Mouse (Mus musculus) CH12.LX (cell line): ENCODE results near the gene Nos1ap.

Experiments
- CTCF ChIP-seq, 2 experiments: IDR thresholded peaks in 1 of 2; conservative IDR thresholded peaks in 1 of 2; 2 replicates each; pipeline ENCODE4 v1.5.1; 2011 to 2012; ENCODE audit warnings: low read depth in 2 of 2, low read length in 2 of 2, improper control_type of control experiment in 1 of 2, inconsistent platforms in 1 of 2, mild to moderate bottlenecking in 1 of 2, moderate library complexity in 1 of 2
- EP300 ChIP-seq: IDR thresholded peaks from 2 replicates; pipeline ENCODE4 v1.6.1; 2011; ENCODE audit warnings: low read length, improper control_type of control experiment
- KAT2A ChIP-seq: IDR thresholded peaks from 2 replicates; pipeline ENCODE4 v1.6.1; 2012; ENCODE audit warnings: low read length, improper control_type of control experiment, inconsistent platforms; ENCODE audit not compliant: insufficient replicate concordance
- MAFK ChIP-seq: IDR thresholded peaks from 2 replicates; pipeline ENCODE4 v1.6.1; 2011; ENCODE audit warnings: low read length, improper control_type of control experiment; ENCODE audit not compliant: insufficient replicate concordance
- MAX ChIP-seq: IDR thresholded peaks from 2 replicates; pipeline ENCODE4 v1.6.1; 2011; ENCODE audit warnings: low read length, improper control_type of control experiment
- MEF2A ChIP-seq: IDR thresholded peaks from 2 replicates; pipeline ENCODE4 v1.6.1; 2014; ENCODE audit warnings: low read depth, mild to moderate bottlenecking, inconsistent platforms, low read length, improper control_type of control experiment, borderline replicate concordance
- POLR2A ChIP-seq: IDR thresholded peaks from 2 replicates; pipeline ENCODE4 v1.6.1; 2011; ENCODE audit warnings: low read depth, mild to moderate bottlenecking, improper control_type of control experiment, low read length
- RAD21 ChIP-seq: IDR thresholded peaks from 2 replicates; pipeline ENCODE4 v1.6.1; 2011; ENCODE audit warnings: low read depth, mild to moderate bottlenecking, low read length, improper control_type of control experiment, moderate library complexity
- RCOR1 ChIP-seq: conservative IDR thresholded peaks from 2 replicates; pipeline ENCODE4 v1.6.1; 2012; ENCODE audit warnings: low read depth, mild to moderate bottlenecking, inconsistent platforms, low read length, improper control_type of control experiment
- TCF12 ChIP-seq: IDR thresholded peaks from 2 replicates; pipeline ENCODE4 v1.6.1; 2014; ENCODE audit warnings: low read depth, mild to moderate bottlenecking, inconsistent platforms, low read length, improper control_type of control experiment
- USF1 ChIP-seq: IDR thresholded peaks from 2 replicates; pipeline ENCODE4 v1.6.1; 2014; ENCODE audit warnings: low read depth, mild to moderate bottlenecking, inconsistent platforms, low read length, improper control_type of control experiment
- ZC3H11A ChIP-seq: IDR thresholded peaks from 2 replicates; pipeline ENCODE4 v1.6.1; 2012; ENCODE audit warnings: low read depth, mild to moderate bottlenecking, inconsistent platforms, low read length, improper control_type of control experiment

DNA sequence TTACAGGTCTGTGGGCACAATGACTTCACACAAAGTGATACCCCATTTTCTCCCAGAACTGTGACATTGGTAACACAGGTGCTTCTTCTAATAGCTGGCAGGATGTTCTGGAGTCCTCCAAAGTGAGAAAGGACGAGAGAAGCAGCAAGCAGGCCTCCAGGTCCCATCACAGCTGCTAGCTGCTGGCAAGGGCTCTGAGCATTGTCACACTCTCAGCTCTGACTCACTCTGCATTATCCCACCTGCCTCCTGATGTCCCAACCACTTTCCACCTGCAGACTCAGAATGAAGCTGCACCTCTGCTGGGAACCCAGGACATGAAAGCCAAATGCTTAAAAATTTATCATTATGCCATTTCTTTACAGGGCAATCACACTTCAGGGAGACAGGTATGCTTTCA lies 195.0 kb downstream of the Nos1ap start:
- TF ChIP-seq TCF12 (no peak), CTCF (conservative IDR thresholded peaks at IDR 0.05 in 1 of 2, IDR thresholded peaks at IDR 0.05 in 1 of 2; ENCODE audit: low read depth in 2 of 2, low read length in 2 of 2) (no peak), RAD21 (no peak), POLR2A (no peak), ZC3H11A (no peak), MAX (no peak), MEF2A (no peak), EP300 (no peak), KAT2A (no peak), MAFK (no peak), USF1 (no peak), RCOR1 (no peak)
